Mouse (Mus musculus): ENCODE measurements around the gene Ankle1.

GRCm38 (mm10) chr8:71401454-71401853, 4.4 kb upstream of the Ankle1 start:
- TF ChIP-seq POLR2A (IDR thresholded peaks at IDR 0.05; ENCODE audit: control insufficient read depth in 1 of 2, insufficient read depth in 1 of 2, low read depth in 1 of 2, low read length in 2 of 2, poor library complexity in 1 of 2) (no peak), USF2 (IDR thresholded peaks at IDR 0.05; ENCODE audit: borderline replicate concordance in 1 of 2, insufficient read depth in 1 of 2, low read depth in 1 of 2, low read length in 2 of 2) (no peak), MEF2A (IDR thresholded peaks at IDR 0.05; ENCODE audit: extremely low read depth, insufficient replicate concordance, low read depth, low read length, poor library complexity, severe bottlenecking) (no peak), TCF12 (IDR thresholded peaks at IDR 0.05; ENCODE audit: low read depth, low read length) (no peak), CTCF (IDR thresholded peaks at IDR 0.05 in 2 of 3, conservative IDR thresholded peaks at IDR 0.05 in 1 of 3; ENCODE audit: control insufficient read depth in 1 of 3, insufficient read depth in 1 of 3, low read depth in 2 of 3, low read length in 3 of 3, poor library complexity in 1 of 3, severe bottlenecking in 1 of 3) (no peak)
